Mouse (Mus musculus) liver, embryonic 16.5 days (tissue): Measurements from ENCODE around the gene Xlr5a. TPM values are rescaled to one million over a fixed set of nuclear protein-coding genes. Genes with fewer than 3 reads are reported as not detected.
"Not testable (repeated sequence)": the region's sequence is repeated elsewhere in the genome, so short reads cannot be mapped to it uniquely, and the experiment has no call there.

Source experiments
- ATAC-seq: fragments of 200-750 bp; cut with Nextera tagmentation; 2 replicates; pipeline ENCODE4 v1.8.0; 2017; ENCODE audit warnings: low read depth, mild to moderate bottlenecking, moderate number of reproducible peaks, moderate library complexity
- H3K27ac ChIP-seq: fragments of 300-500 bp; sonication (generic); 2 replicates; pipeline ENCODE4 v1.5.1; 2014; ENCODE audit warnings: mild to moderate bottlenecking, low read length
- H3K27me3 ChIP-seq: fragments of 300-500 bp; sonication (generic); 2 replicates; pipeline ENCODE4 v1.6.1; 2014; ENCODE audit warnings: low read depth, low read length, mixed read lengths; ENCODE audit not compliant: control insufficient read depth, insufficient read depth
- H3K36me3 ChIP-seq: fragments of 300-500 bp; sonication (generic); 2 replicates; pipeline ENCODE4 v1.6.1; 2014; ENCODE audit warnings: mild to moderate bottlenecking; ENCODE audit not compliant: control insufficient read depth, insufficient read depth
- H3K4me1 ChIP-seq: fragments of 300-500 bp; sonication (generic); 2 replicates; pipeline ENCODE4 v1.6.1; 2014; ENCODE audit warnings: low read depth, low read length, mixed read lengths; ENCODE audit not compliant: control insufficient read depth
- H3K4me2 ChIP-seq: fragments of 300-500 bp; sonication (generic); 2 replicates; pipeline ENCODE4 v1.6.1; 2014; ENCODE audit warnings: low read depth, low read length, mixed read lengths
- H3K4me3 ChIP-seq: fragments of 300-500 bp; sonication (generic); 2 replicates; pipeline ENCODE4 v1.5.1; 2014; ENCODE audit warnings: low read depth, mild to moderate bottlenecking, low read length
- H3K9ac ChIP-seq: fragments of 300-500 bp; sonication (generic); 2 replicates; pipeline ENCODE4 v1.6.1; 2014; ENCODE audit warnings: low read depth, low read length
- H3K9me3 ChIP-seq: fragments of 300-500 bp; sonication (generic); replicated peaks from 2 replicates; pipeline ENCODE4 v1.6.1; 2016; ENCODE audit warnings: low read length; ENCODE audit not compliant: control insufficient read depth
- WGBS: fragments of 180-500 bp; shearing (Covaris S2); extraction: QIAGEN DNeasy Blood & Tissue Kit; methylation state at CpG from one replicate; pipeline ENCODE4 v1.1.7; 2014; ENCODE audit not compliant: insufficient replicate concordance; 5-methylcytosine and 5-hydroxymethylcytosine counted together
- polyA plus RNA-seq: library from polyadenylated mRNA; unstranded; fragments of >200 nt; fragmentation: Nextera tagmentation; extraction: Ambion mirVana; gene quantifications from 2 replicates; pipeline ENCODE4 v1.2.1, GENCODE M21; 2015

The Xlr5a gene
- polyA plus RNA-seq, 1 experiment from 2014 or later: 0.09 TPM

- not testable (repeated sequence) for H3K27me3 ChIP-seq, H3K27ac ChIP-seq, H3K9me3 ChIP-seq, ATAC-seq, H3K4me1 ChIP-seq, H3K4me2 ChIP-seq, H3K9ac ChIP-seq, H3K36me3 ChIP-seq, H3K4me3 ChIP-seq
- 57% methylated on average over 9 of the region's 10 CpGs for WGBS
These were observed 3.0 kb upstream of the Xlr5a start for GRCm38 (mm10) chrX:73295745-73296144.

- WGBS: 72% methylated on average over 14 of the region's 14 CpGs
These were observed 27.5 kb downstream of the Xlr5a start, which contains the start of gene Xlr3c for GRCm38 (mm10) chrX:73265270-73265669. Gene Xlr3c (minus strand): TSS chrX:73265390.

GRCm38 (mm10) chrX:73262428-73262827, 30.3 kb downstream of the Xlr5a start:
- not testable (repeated sequence) for H3K9me3 ChIP-seq, H3K4me2 ChIP-seq, H3K4me3 ChIP-seq, H3K27me3 ChIP-seq, ATAC-seq, H3K4me1 ChIP-seq, H3K36me3 ChIP-seq, H3K27ac ChIP-seq, H3K9ac ChIP-seq
- WGBS: 69% methylated on average over 1 of the region's 2 CpGs

More at GRCm38 (mm10) chrX:73265270-73265669, 27.5 kb downstream of the Xlr5a start, which contains the start of gene Xlr3c:
- H3K27ac ChIP-seq, H3K9ac ChIP-seq, H3K9me3 ChIP-seq, H3K4me1 ChIP-seq, H3K4me2 ChIP-seq, ATAC-seq, H3K36me3 ChIP-seq, H3K4me3 ChIP-seq, H3K27me3 ChIP-seq: not testable (repeated sequence)

GRCm38 (mm10) chrX:73242821-73243325, 49.9 kb downstream of the Xlr5a start, which contains the start of gene Xlr4c:
Gene Xlr4c (minus strand): TSS chrX:73243130.
- H3K4me1 ChIP-seq, H3K36me3 ChIP-seq, H3K9me3 ChIP-seq, H3K27me3 ChIP-seq, H3K4me3 ChIP-seq, H3K4me2 ChIP-seq, H3K27ac ChIP-seq, H3K9ac ChIP-seq, ATAC-seq: not testable (repeated sequence)
- WGBS: 60% methylated on average over 11 of the region's 14 CpGs

GRCm38 (mm10) chrX:73229288-73229687, 63.5 kb downstream of the Xlr5a start:
- H3K4me1 ChIP-seq: no peaks in the 10 kb centered on the region; the same call in 1 of the 2 replicates
- no peaks in the 10 kb centered on the region for H3K9me3 ChIP-seq
- no peak overlapping the region; the same call in 1 of the 2 replicates for H3K9ac ChIP-seq
- no peak overlapping the region for H3K27ac ChIP-seq
- peak overlapping the region; percentile 68 for H3K4me3 ChIP-seq
- ATAC-seq: no peak
- H3K36me3 ChIP-seq: no peaks in the 10 kb centered on the region
- WGBS: 15% methylated on average over 3 of the region's 3 CpGs
- H3K4me2 ChIP-seq: peak overlapping the region; percentile 75
- H3K27me3 ChIP-seq: no peaks in the 10 kb centered on the region

GRCm38 (mm10) chrX:73228606-73229214, 64.1 kb downstream of the Xlr5a start:
- Histone ChIP-seq H3K36me3 (no peaks in the 10 kb centered on the region), H3K27me3 (no peaks in the 10 kb centered on the region), H3K9ac (peak overlapping the region; percentile 67), H3K4me3 (peak overlapping the region; percentile 68), H3K27ac (no peak overlapping the region; the same call in 1 of the 2 replicates), H3K4me2 (peak overlapping the region; percentile 75), H3K9me3 (no peaks in the 10 kb centered on the region), H3K4me1 (no peaks in the 10 kb centered on the region; the same call in 1 of the 2 replicates)
- peak; percentile 32 for ATAC-seq
- 13% methylated on average over 51 of the region's 51 CpGs for WGBS

GRCm38 (mm10) chrX:73227914-73228605, 64.7 kb downstream of the Xlr5a start, which contains the start of gene F8a:
Gene F8a (plus strand): TSS chrX:73228291.
- H3K9ac ChIP-seq: peak within 1 kb of the TSS; percentile 67
- peak within 1 kb of the TSS; percentile 71 for H3K27ac ChIP-seq
- H3K4me3 ChIP-seq: peak within 1 kb of the TSS; percentile 68
- WGBS: 20% methylated on average over 39 of the region's 39 CpGs
- H3K9me3 ChIP-seq: no peaks in the 10 kb centered on the region
- no peaks in the 10 kb centered on the region; the same call in 1 of the 2 replicates for H3K4me1 ChIP-seq
- H3K27me3 ChIP-seq: no peaks in the 10 kb centered on the region
- H3K36me3 ChIP-seq: no peaks in the 10 kb centered on the region
- H3K4me2 ChIP-seq: peak within 1 kb of the TSS; percentile 75
- peak; percentile 93 for ATAC-seq

- Histone ChIP-seq H3K27ac (no peak overlapping the region), H3K4me2 (no peak overlapping the region), H3K9me3 (no peaks in the 10 kb centered on the region), H3K36me3 (no peaks in the 10 kb centered on the region), H3K4me3 (no peak overlapping the region), H3K9ac (no peak overlapping the region), H3K4me1 (no peaks in the 10 kb centered on the region; the same call in 1 of the 2 replicates), H3K27me3 (no peaks in the 10 kb centered on the region)
- 56% methylated on average over 1 of the region's 1 CpGs for WGBS
- no peak for ATAC-seq
These were observed 67.4 kb downstream of the Xlr5a start for GRCm38 (mm10) chrX:73225365-73225764.
